Mouse (Mus musculus) forebrain, postnatal 0 days (tissue): Measurements from ENCODE around the gene Ceacam18. TPM values are rescaled to one million over a fixed set of nuclear protein-coding genes. Genes with fewer than 3 reads are reported as not detected.
A peak's percentile ranks its signal among the peaks of the same experiment; 100 is the strongest.

Source experiments
- ATAC-seq: fragments of 200-750 bp; cut with Nextera tagmentation; 2 replicates; pipeline ENCODE4 v1.8.0; 2017; ENCODE audit warnings: mild to moderate bottlenecking, moderate library complexity
- DNase-seq: peaks from one replicate; pipeline ENCODE4 v3.0.0-alpha.2; 2015
- H3K27ac ChIP-seq: fragments of 300-500 bp; sonication (generic); 2 replicates; pipeline ENCODE4 v1.5.1; 2014; ENCODE audit warnings: low read depth, mild to moderate bottlenecking, antibody characterized with exemption, low read length, moderate library complexity, mixed read lengths
- H3K27me3 ChIP-seq: fragments of 300-500 bp; sonication (generic); 2 replicates; pipeline ENCODE4 v1.6.1; 2014; ENCODE audit warnings: mild to moderate bottlenecking, low read length, mixed read lengths; ENCODE audit not compliant: insufficient read depth
- H3K36me3 ChIP-seq: fragments of 300-500 bp; sonication (generic); 2 replicates; pipeline ENCODE4 v1.6.1; 2014; ENCODE audit warnings: mild to moderate bottlenecking, moderate library complexity; ENCODE audit not compliant: insufficient read depth
- H3K4me1 ChIP-seq: fragments of 300-500 bp; sonication (generic); 2 replicates; pipeline ENCODE4 v1.6.1; 2014; ENCODE audit warnings: antibody characterized with exemption; ENCODE audit not compliant: insufficient read depth
- H3K4me2 ChIP-seq: fragments of 300-500 bp; sonication (generic); 2 replicates; pipeline ENCODE4 v1.6.1; 2014; ENCODE audit warnings: low read depth, mild to moderate bottlenecking, moderate library complexity
- H3K4me3 ChIP-seq: fragments of 300-500 bp; sonication (generic); 2 replicates; pipeline ENCODE4 v1.5.1; 2014; ENCODE audit warnings: low read depth, low read length, mixed read lengths
- H3K9ac ChIP-seq: fragments of 300-500 bp; sonication (generic); 2 replicates; pipeline ENCODE4 v1.6.1; 2014; ENCODE audit warnings: mild to moderate bottlenecking
- H3K9me3 ChIP-seq: fragments of 300-500 bp; sonication (generic); 2 replicates; pipeline ENCODE4 v1.6.1; 2016; ENCODE audit warnings: low read length
- CTCF ChIP-seq: sonication (generic); IDR thresholded peaks from 2 replicates; pipeline ENCODE4 v1.5.1; 2016; ENCODE audit warnings: antibody characterized with exemption, control low read depth, low read depth
- WGBS: fragments of 180-500 bp; shearing (Covaris S2); extraction: QIAGEN DNeasy Blood & Tissue Kit; methylation state at CpG from one replicate; pipeline ENCODE4 v1.1.7; 2014; 5-methylcytosine and 5-hydroxymethylcytosine counted together
- polyA plus RNA-seq: library from polyadenylated mRNA; unstranded; fragments of >200 nt; fragmentation: Nextera tagmentation; extraction: Ambion mirVana; gene quantifications from 2 replicates; pipeline ENCODE4 v1.2.1, GENCODE M21; 2015
- total RNA-seq: library from RNA; depleted of rRNA; stranded (reverse); fragments of >200 nt; gene quantifications from 2 replicates; pipeline ENCODE4 v1.2.3, GENCODE M21; 2014

The Ceacam18 gene
- total and polyA plus RNA-seq, 2 experiments from 2014 or later, result not detected

DNA sequence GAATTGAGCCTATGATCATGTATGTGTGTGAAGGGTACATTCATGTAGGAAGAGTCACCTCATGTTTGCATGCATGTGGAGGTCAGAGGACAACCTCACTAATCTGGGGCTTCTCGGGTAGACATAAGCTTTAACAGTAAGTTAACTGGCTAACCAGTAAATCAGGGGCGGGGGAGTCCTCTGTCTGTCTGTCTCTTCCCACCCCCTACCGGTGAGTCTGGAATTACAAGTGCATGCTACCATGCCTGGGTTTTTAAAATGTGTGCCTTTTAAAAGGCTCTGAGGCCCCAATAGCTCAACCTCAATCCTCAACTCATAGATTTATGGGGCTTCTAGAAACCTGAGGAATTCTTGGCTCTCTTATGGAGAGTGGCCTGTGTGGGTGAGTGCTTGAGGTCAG lies 34.1 kb downstream of the Ceacam18 start:
- H3K27ac ChIP-seq, result no peak overlapping the region
- no peak for DNase-seq
- H3K4me2 ChIP-seq, result no peak overlapping the region
- peaks cover 6% of the 10 kb centered on the region for H3K4me1 ChIP-seq
- H3K4me3 ChIP-seq, result no peak overlapping the region
- no peak for ATAC-seq
- no peaks in the 10 kb centered on the region for H3K36me3 ChIP-seq
- 31% methylated on average over 3 of the region's 3 CpGs for WGBS
- TF ChIP-seq CTCF, result peak; percentile 32; the same call in 1 of the 2 replicates
- H3K9ac ChIP-seq, result no peak overlapping the region
- no peaks in the 10 kb centered on the region for H3K9me3 ChIP-seq
- no peaks in the 10 kb centered on the region for H3K27me3 ChIP-seq

DNA sequence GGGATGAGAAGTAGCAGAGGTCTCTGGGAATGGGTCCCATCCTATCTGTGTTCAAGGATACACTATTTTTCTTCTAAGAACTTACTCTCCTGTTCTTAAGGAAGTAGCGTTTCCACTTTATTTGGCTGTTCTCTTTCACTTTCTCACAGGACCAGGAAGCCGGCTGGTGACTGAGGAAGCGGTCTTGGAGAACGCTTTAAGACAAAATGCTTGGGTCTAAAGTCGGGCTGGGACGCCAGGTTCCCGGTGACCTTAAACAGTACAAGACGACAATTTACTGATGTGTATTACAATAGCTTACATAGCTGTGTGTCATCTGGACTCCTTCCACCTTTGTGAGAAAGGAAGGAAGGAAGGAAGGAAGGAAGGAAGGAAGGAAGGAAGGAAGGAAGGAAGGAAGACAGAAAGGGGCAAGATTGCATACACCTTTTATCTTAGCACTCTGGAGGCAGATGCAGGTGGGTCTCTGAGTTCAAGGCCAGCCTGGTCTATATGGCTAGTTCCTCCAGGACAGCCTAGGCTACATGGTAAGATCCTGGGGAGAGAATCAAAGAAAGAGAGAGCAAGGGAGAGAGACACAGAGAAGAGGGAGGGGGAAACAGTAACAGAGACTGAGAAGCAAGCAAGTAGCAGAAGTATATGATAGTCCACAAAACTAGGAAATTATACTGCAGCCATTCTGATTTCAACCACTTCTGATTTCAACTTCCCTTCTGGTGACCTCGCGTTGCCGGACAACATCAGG lies 36.7 kb downstream of the Ceacam18 start:
- DNase-seq, result no peak
- Histone ChIP-seq H3K4me2 (peak overlapping the region; percentile 75), H3K27ac (0 out of 2 replicates have a peak overlapping the region, but pooled peaks have one; percentile 50), H3K36me3 (peaks cover 16% of the 10 kb centered on the region), H3K27me3 (no peaks in the 10 kb centered on the region), H3K9me3 (no peaks in the 10 kb centered on the region), H3K9ac (peak overlapping the region; percentile 35; the same call in 1 of the 2 replicates), H3K4me3 (peak overlapping the region; percentile 77), H3K4me1 (peaks cover 6% of the 10 kb centered on the region)
- 69% methylated on average over 11 of the region's 11 CpGs for WGBS
- TF ChIP-seq CTCF, result no peak
- peak; percentile 49 for ATAC-seq

DNA sequence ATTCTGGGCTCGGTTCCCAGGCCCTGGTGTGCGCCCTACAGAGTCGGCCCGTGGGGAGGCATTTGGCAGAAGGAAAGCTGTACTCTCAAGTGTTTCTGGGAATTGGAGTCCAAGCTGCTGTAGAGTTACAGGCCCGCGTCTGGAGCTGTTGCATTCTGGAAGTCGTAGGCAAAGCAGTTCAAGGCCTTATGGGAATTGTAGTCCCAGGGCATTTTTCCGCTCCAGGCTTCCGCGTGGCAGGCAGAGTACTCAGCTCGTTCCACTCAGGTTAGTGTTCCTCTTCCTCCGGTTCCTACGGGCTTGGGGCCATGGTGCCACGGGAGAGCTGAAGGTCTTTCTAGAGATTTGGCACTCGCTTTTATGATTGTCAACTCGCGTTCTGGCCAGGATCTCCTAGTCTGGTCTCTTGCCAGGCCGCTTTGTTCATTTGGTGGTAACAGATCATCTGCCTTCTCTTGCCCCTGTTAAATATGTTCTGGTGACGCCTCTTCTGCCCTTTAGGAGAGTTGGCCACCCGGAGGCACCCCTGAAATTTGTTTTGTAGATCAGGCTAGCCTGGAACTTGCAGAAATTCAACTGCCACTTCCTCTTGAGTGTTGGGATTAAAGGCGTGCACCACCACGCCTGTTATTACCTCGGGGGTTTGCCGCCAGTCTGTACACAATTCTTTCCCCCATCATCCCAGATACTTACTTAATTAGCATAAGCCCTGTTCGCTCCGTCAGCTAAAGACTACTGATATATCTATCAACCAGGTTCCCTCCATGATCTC lies 37.5 kb downstream of the Ceacam18 start, which contains the start of gene Ctu1:
Gene Ctu1 (plus strand): TSS at position 208 of the 772 bp plus-strand sequence.
- Histone ChIP-seq H3K4me1 (peaks cover 6% of the 10 kb centered on the region), H3K27me3 (no peaks in the 10 kb centered on the region), H3K27ac (peak within 1 kb of the TSS; percentile 55), H3K9ac (peak within 1 kb of the TSS; percentile 73), H3K4me2 (peak within 1 kb of the TSS; percentile 75), H3K36me3 (peaks cover 23% of the 10 kb centered on the region), H3K4me3 (peak within 1 kb of the TSS; percentile 77), H3K9me3 (no peaks in the 10 kb centered on the region)
- TF ChIP-seq CTCF, result no peak
- DNase-seq, result peak; percentile 94
- under 1% methylated on average over 26 of the region's 26 CpGs for WGBS
- peak; percentile 98 for ATAC-seq

DNA sequence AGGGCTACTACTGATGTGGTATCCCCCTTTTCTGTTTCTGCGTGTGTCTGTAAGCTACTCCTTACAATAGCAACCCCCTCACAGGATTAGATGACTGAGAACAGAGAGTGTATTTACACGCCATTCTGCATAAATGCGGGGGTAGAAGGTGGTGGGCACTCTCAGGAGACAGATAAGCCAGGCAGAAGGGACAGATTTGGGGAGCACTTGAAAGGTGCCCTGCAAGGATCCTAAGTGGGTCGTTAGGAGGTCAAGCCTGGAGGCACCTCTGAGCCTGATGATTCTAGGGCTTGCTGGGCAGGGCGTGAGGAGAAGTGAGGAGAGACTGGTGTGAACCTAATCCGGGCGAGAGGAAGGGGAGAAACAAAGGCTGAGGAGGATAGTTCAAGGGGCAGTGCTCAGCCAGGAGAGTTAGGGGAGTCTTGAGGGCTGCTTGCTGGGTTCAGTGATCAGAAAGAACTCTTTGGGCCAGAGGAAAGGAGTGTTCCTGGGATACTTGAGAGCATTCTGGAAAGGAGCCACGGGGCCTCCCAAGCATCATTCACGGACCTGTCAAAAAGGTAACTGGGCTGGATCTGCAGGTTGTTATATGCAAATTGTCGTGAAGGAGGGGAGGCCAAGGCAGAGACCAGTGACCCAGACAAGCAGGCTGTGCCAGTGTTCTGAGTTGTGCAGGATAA lies 38.2 kb downstream of the Ceacam18 start:
- Histone ChIP-seq H3K27ac (peak overlapping the region; percentile 55), H3K9me3 (no peaks in the 10 kb centered on the region), H3K4me3 (peak overlapping the region; percentile 77), H3K4me2 (peak overlapping the region; percentile 75), H3K9ac (peak overlapping the region; percentile 73), H3K36me3 (peaks cover 30% of the 10 kb centered on the region), H3K27me3 (no peaks in the 10 kb centered on the region), H3K4me1 (peaks cover 6% of the 10 kb centered on the region)
- TF ChIP-seq CTCF, result no peak
- ATAC-seq (peak; percentile 14), DNase-seq (no peak)
- WGBS, result 11% methylated on average over 10 of the region's 10 CpGs

DNA sequence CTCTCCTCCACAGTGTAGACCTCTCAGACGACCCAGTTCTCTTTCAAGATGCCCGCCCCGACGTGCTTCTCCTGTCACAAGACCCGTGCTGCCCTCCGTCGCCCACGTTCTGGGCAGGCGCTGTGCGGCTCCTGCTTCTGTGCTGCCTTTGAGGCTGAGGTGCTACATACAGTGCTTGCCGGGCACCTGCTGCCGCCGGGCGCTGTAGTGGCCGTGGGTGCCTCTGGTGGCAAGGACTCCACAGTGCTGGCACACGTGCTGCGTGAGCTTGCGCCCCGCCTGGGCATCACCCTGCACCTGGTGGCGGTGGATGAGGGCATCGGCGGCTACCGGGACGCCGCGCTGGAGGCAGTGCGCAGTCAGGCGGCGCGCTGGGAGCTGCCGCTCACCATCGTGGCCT lies 40.6 kb downstream of the Ceacam18 start:
- WGBS, result 95% methylated on average over 32 of the region's 32 CpGs
- H3K4me3 ChIP-seq, result no peak overlapping the region

DNA sequence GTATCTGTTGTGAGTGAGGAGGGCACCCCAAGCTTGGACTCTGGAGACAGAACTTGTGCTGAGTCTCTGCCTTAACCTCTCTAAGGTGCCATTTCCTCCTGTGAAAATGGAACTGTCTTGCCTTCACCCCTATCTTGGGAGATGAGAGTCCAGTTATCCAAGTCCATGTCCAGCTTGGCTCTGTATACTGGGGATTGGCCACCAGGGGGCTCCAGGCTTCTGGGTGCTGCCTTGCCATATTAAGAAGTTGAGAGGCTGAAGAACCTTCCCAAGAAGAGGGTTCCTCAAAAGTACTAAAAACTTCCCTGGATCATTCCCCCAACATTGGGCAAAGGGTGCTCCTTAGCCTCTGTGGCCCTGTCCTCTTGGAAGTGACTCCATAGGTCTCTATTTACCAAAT lies 44.0 kb downstream of the Ceacam18 start:
- no peak overlapping the region for H3K4me3 ChIP-seq
- no peaks in the 10 kb centered on the region for H3K27me3 ChIP-seq
- TF ChIP-seq CTCF, result peak; percentile 57
- DNase-seq, result no peak
- no peaks in the 10 kb centered on the region for H3K9me3 ChIP-seq
- no peaks in the 10 kb centered on the region for H3K4me1 ChIP-seq
- ATAC-seq, result no peak
- H3K9ac ChIP-seq, result no peak overlapping the region
- no peak overlapping the region for H3K4me2 ChIP-seq
- H3K36me3 ChIP-seq, result peaks cover 34% of the 10 kb centered on the region
- no peak overlapping the region for H3K27ac ChIP-seq

More for the DNA sequence above, 40.6 kb downstream of the Ceacam18 start:
- Histone ChIP-seq H3K4me2 (no peak overlapping the region), H3K9ac (no peak overlapping the region), H3K4me1 (peaks cover 6% of the 10 kb centered on the region), H3K36me3 (peaks cover 34% of the 10 kb centered on the region), H3K27ac (no peak overlapping the region), H3K27me3 (no peaks in the 10 kb centered on the region), H3K9me3 (no peaks in the 10 kb centered on the region)
- ATAC-seq, result no peak
- DNase-seq, result no peak
- TF ChIP-seq CTCF, result no peak
